8 mouse cellular contexts compared by ENCODE assay signal in genomic region chr7:45643441-45644178, GRCm38 (mm10). TPM values are rescaled to one million over a fixed set of nuclear protein-coding genes. Genes with fewer than 3 reads are reported as not detected.
DNase-seq lines count a peak whose midpoint lies in the region; ATAC-seq lines count a peak whose summit lies in the region.

No protein-coding gene starts in this region.

- peak overlapping the region; percentile 75 for H3K9ac ChIP-seq in hindbrain, embryonic 14.5 days

- H3K4me2 ChIP-seq in hindbrain, embryonic 14.5 days (replicated peaks), result peak overlapping the region; percentile 67

- peak; percentile 94 for DNase-seq in WW6 (ENCODE audit: low read depth, low spot score)
- DNase-seq in cerebellum, postnatal 25 days, result peak; percentile 99 to 100
- DNase-seq in frontal cortex, postnatal 36 days (ENCODE audit: low spot score in 2 of 2), result peak; percentile 91 to 93
- DNase-seq in hindbrain, embryonic 14.5 days (ENCODE audit: low spot score), result peak; percentile 96
- DNase-seq in layer of hippocampus, postnatal 25 days (ENCODE audit: extremely low spot score in 1 of 2, low spot score in 1 of 2), result peak; percentile 81
- peak; percentile 92 for DNase-seq in lung, postnatal 14 days
- DNase-seq in ovary, postnatal 36 days (ENCODE audit: low spot score), result peak; percentile 93
- DNase-seq in thymus, postnatal 14 days, result peak; percentile 86

- H3K4me3 ChIP-seq in hindbrain, embryonic 14.5 days (replicated peaks; ENCODE audit: low read length), result peak overlapping the region; percentile 38

- H3K9me3 ChIP-seq in hindbrain, embryonic 14.5 days (ENCODE audit: control insufficient read depth, low read length), result no peaks in the 10 kb centered on the region

- peaks cover 21% of the 10 kb centered on the region for H3K4me1 ChIP-seq in hindbrain, embryonic 14.5 days (replicated peaks; ENCODE audit: control insufficient read depth, insufficient read depth, low read length)

- ATAC-seq in hindbrain, embryonic 14.5 days (ENCODE audit: low FRiP score), result peak; percentile 95

- H3K27me3 ChIP-seq in hindbrain, embryonic 14.5 days (ENCODE audit: control insufficient read depth, insufficient read depth, low read length), result no peaks in the 10 kb centered on the region

- peak overlapping the region; percentile 86 for H3K27ac ChIP-seq in hindbrain, embryonic 14.5 days

- WGBS in hindbrain, embryonic 14.5 days, result 2% methylated on average over 28 of the region's 28 CpGs

- no peaks in the 10 kb centered on the region for H3K36me3 ChIP-seq in hindbrain, embryonic 14.5 days (replicated peaks; ENCODE audit: control insufficient read depth, insufficient read depth)

RNA-seq across cellular contexts. Expression of gene Mamstr, which starts 3.8 kb away (rescaled TPM):
- 3.0 and 3.1 TPM in 2 replicates for polyA plus RNA-seq in hindbrain, embryonic 14.5 days (2014; fragmentation: Nextera tagmentation; extraction: Ambion mirVana)
- 1 to 10 TPM; 3.1 to 3.4 TPM for total RNA-seq in layer of hippocampus, postnatal 25 days (2021)

RNA-seq across cellular contexts. Expression of gene Rasip1, which starts 16.3 kb away (rescaled TPM):
- 17.2 and 18.3 TPM in 2 replicates for polyA plus RNA-seq in hindbrain, embryonic 14.5 days (2014; fragmentation: Nextera tagmentation; extraction: Ambion mirVana)
- total RNA-seq in layer of hippocampus, postnatal 25 days (2021), result 1 to 10 TPM; 6.1 to 6.5 TPM

RNA-seq across cellular contexts. Expression of gene Izumo1, which starts 22.0 kb away (rescaled TPM):
- not detected in 2 replicates for polyA plus RNA-seq in hindbrain, embryonic 14.5 days (2014; fragmentation: Nextera tagmentation; extraction: Ambion mirVana)
- not detected for total RNA-seq in layer of hippocampus, postnatal 25 days (2021)

RNA-seq across cellular contexts. Expression of gene Fut2, which starts 22.6 kb away (rescaled TPM):
- polyA plus RNA-seq in hindbrain, embryonic 14.5 days (2014; fragmentation: Nextera tagmentation; extraction: Ambion mirVana), result 0.07 and 0.11 TPM in 2 replicates
- total RNA-seq in layer of hippocampus, postnatal 25 days (2021), result under 1 TPM; 0.31 to 0.32 TPM

RNA-seq across cellular contexts. Expression of gene Fut1, which starts 26.5 kb away (rescaled TPM):
- not detected in 2 replicates for polyA plus RNA-seq in hindbrain, embryonic 14.5 days (2014; fragmentation: Nextera tagmentation; extraction: Ambion mirVana)
- not detected for total RNA-seq in layer of hippocampus, postnatal 25 days (2021)

Comparison
In these comparisons a context has a peak if more than half of its experiments do, and no peak if none do; other contexts are left out.
1. Peak in every context shown above with its lines: DNase-seq, ATAC-seq, H3K4me3 ChIP-seq and H3K27ac ChIP-seq.